Mouse (Mus musculus) mouse embryonic stem cell (cell line): Measurements from ENCODE around the gene Npc2.

Experiments
- in situ Hi-C, 2 experiments: fragments of 300-500 bp; cut with MboI; formaldehyde crosslinking; loops; 1 replicate in 1 of 2; 3 replicates in 1 of 2; pipeline ENCODE4 v1.14.3; 2019 to 2020; ENCODE audit warnings: low sequenced_read_pairs in 2 of 2, low pct_unique_long_range_greater_than_20kb in 1 of 2, mixed read lengths in 1 of 2; ENCODE audit not compliant: unreplicated experiment in 1 of 2

The Npc2 gene

GRCm38 (mm10) chr12:84772726-84773441 lies at the start of gene Npc2, which contains the start of gene Isca2:
Gene Npc2, minus strand, starts transcription at chr12:84773152.
Gene Isca2, plus strand, starts transcription at chr12:84773251.
- in situ Hi-C loops: no loop called here

- in situ Hi-C loops: no loop called here
These were observed 46.5 kb upstream of the Npc2 start for GRCm38 (mm10) chr12:84819236-84820168.

- in situ Hi-C loops: no loop called here
These were observed 45.5 kb upstream of the Npc2 start for GRCm38 (mm10) chr12:84818496-84818895.

- in situ Hi-C loops: no loop called here
These were observed 41.8 kb upstream of the Npc2 start for GRCm38 (mm10) chr12:84814663-84815325.

GRCm38 (mm10) chr12:84813773-84814172 lies 40.8 kb upstream of the Npc2 start:
- in situ Hi-C loops: no loop called here

GRCm38 (mm10) chr12:84812004-84812403 lies 39.1 kb upstream of the Npc2 start:
- in situ Hi-C loops: no loop called here

GRCm38 (mm10) chr12:84811510-84811909 lies 38.6 kb upstream of the Npc2 start:
- in situ Hi-C loops: no loop called here

GRCm38 (mm10) chr12:84810810-84811209 lies 37.9 kb upstream of the Npc2 start:
- in situ Hi-C loops: no loop called here

- in situ Hi-C loops: no loop called here
These were observed 36.1 kb upstream of the Npc2 start for GRCm38 (mm10) chr12:84809033-84809432.

GRCm38 (mm10) chr12:84807351-84807750 lies 34.4 kb upstream of the Npc2 start:
- in situ Hi-C loops: no loop called here

- in situ Hi-C loops: no loop called here
These were observed 33.8 kb upstream of the Npc2 start for GRCm38 (mm10) chr12:84806726-84807125.

- in situ Hi-C loops: no loop called here
These were observed 33.1 kb upstream of the Npc2 start for GRCm38 (mm10) chr12:84806010-84806409.

- in situ Hi-C loops: no loop called here
These were observed 32.4 kb upstream of the Npc2 start for GRCm38 (mm10) chr12:84805228-84805842.

GRCm38 (mm10) chr12:84802625-84803024 lies 29.7 kb upstream of the Npc2 start:
- in situ Hi-C loops: no loop called here

GRCm38 (mm10) chr12:84801532-84802110 lies 28.7 kb upstream of the Npc2 start:
- in situ Hi-C loops: no loop called here

GRCm38 (mm10) chr12:84800419-84800818 lies 27.5 kb upstream of the Npc2 start:
- in situ Hi-C loops: no loop called here

GRCm38 (mm10) chr12:84799086-84799485 lies 26.1 kb upstream of the Npc2 start:
- in situ Hi-C loops: no loop called here

GRCm38 (mm10) chr12:84794647-84795046 lies 21.7 kb upstream of the Npc2 start:
- in situ Hi-C loops: no loop called here
